In the genomic region with DNA sequence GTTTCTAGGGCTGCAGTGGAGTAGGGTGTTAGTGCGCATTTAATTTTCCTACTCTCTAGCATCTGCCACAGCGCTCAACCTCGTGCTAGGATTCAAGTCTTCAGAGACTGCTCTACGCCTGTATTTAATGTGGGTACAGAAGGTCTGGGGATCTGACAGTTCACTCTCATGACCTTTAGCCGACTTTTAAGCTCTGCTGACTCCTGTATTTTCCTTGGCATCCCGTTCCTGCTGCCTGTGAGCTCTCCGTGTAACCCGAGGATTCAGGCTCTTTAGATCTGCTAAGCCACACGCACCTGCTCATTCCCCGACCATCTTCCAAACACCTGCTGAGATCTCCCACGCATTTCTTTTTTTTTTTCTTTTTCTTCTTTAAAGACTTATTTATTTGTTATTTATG, we compare ENCODE assay signal across 31 mouse cellular contexts. TPM values are rescaled to one million over a fixed set of nuclear protein-coding genes. Genes with fewer than 3 reads are reported as not detected.
DNase-seq lines count a peak whose midpoint lies in the region; ATAC-seq lines count a peak whose summit lies in the region.
"Had no signal": no experiment of that assay in that cellular context is flagged by ENCODE, and none has a peak within 500 bp of the region (broad histone marks: within the 10 kb centered on the region; RNA-seq: fewer than 3 reads in every experiment).

No protein-coding gene starts in this region.

- H3K27me3 ChIP-seq in kidney, embryonic 16.5 days (ENCODE audit: insufficient read depth, low read length): no peaks in the 10 kb centered on the region
- H3K27me3 ChIP-seq: embryonic facial prominence, embryonic 12.5 days; forebrain, embryonic 12.5 days; hindbrain, embryonic 12.5 days; midbrain, embryonic 15.5 days; neural tube, embryonic 15.5 days had no signal

- peak; percentile 49 for DNase-seq in gastrocnemius, adult 18-20 months (ENCODE audit: low spot score)
- no peak for DNase-seq in gastrocnemius, postnatal 4 days (ENCODE audit: low spot score in 2 of 2)
- DNase-seq in kidney, adult 8-10 months: peak; percentile 54 to 69
- DNase-seq in kidney, postnatal 14 days: peak; percentile 63
- no peak for DNase-seq in left cerebral cortex, postnatal 36 days (ENCODE audit: low spot score in 2 of 2)
- DNase-seq in cerebellum, postnatal 36 days: no peak
- no peak for DNase-seq in heart, adult 18-20 months
- DNase-seq: adrenal gland, postnatal 10 days; cerebellum, adult 11 months; cerebellum, postnatal 10 days; liver; liver, postnatal 0 days; right cerebral cortex, adult 18-20 months; right cerebral cortex, postnatal 4 days; thymus, adult 2 months had no signal

- H3K4me3 ChIP-seq in kidney, embryonic 16.5 days (ENCODE audit: low read length): no peak overlapping the region
- H3K4me3 ChIP-seq: embryonic facial prominence, embryonic 12.5 days; erythroblast, embryonic 14.5 days; forebrain, embryonic 12.5 days; hindbrain, embryonic 12.5 days; left cerebral cortex, adult 2 months; limb, embryonic 10.5 days; midbrain, embryonic 15.5 days; neural tube, embryonic 15.5 days had no signal

- ATAC-seq in kidney, embryonic 16.5 days (ENCODE audit: low FRiP score, low TSS enrichment): no peak
- ATAC-seq: inflammation-experienced regulatory T-cells, adult 6 months; liver, postnatal 0 days; lung, postnatal 0 days; midbrain, embryonic 15.5 days had no signal

- H3K4me1 ChIP-seq in kidney, embryonic 16.5 days (ENCODE audit: insufficient read depth, low read length): peaks cover 6% of the 10 kb centered on the region; the same call in 1 of the 2 replicates
- H3K4me1 ChIP-seq: forebrain, embryonic 12.5 days; hindbrain, embryonic 12.5 days; midbrain, embryonic 15.5 days; neural tube, embryonic 15.5 days had no signal

- no peak overlapping the region for H3K27ac ChIP-seq in kidney, embryonic 16.5 days (ENCODE audit: low read length)
- H3K27ac ChIP-seq: embryonic facial prominence, embryonic 12.5 days; forebrain, embryonic 12.5 days; hindbrain, embryonic 12.5 days; left cerebral cortex, adult 2 months; limb, embryonic 10.5 days; macrophage; midbrain, embryonic 15.5 days; neural tube, embryonic 15.5 days had no signal

- no peaks in the 10 kb centered on the region for H3K36me3 ChIP-seq in kidney, embryonic 16.5 days (ENCODE audit: insufficient read depth, low read length)
- H3K36me3 ChIP-seq: embryonic facial prominence, embryonic 12.5 days; forebrain, embryonic 12.5 days; hindbrain, embryonic 12.5 days; limb, embryonic 10.5 days; midbrain, embryonic 15.5 days; neural tube, embryonic 15.5 days had no signal

- intact Hi-C loops in left cerebral cortex, postnatal 36 days (cut with DNase I): no loop called here

- no peak overlapping the region for H3K4me2 ChIP-seq in kidney, embryonic 16.5 days (replicated peaks; ENCODE audit: low read depth, low read length)
- H3K4me2 ChIP-seq: embryonic facial prominence, embryonic 12.5 days; forebrain, embryonic 12.5 days; hindbrain, embryonic 12.5 days; midbrain, embryonic 15.5 days; neural tube, embryonic 15.5 days had no signal

- 33% methylated on average over 11 of the region's 11 CpGs for WGBS in kidney, embryonic 16.5 days

- H3K9me3 ChIP-seq in kidney, embryonic 16.5 days (ENCODE audit: low read length): peaks cover 3% of the 10 kb centered on the region; the same call in 1 of the 2 replicates
- H3K9me3 ChIP-seq: embryonic facial prominence, embryonic 12.5 days; forebrain, embryonic 12.5 days; hindbrain, embryonic 12.5 days; limb, embryonic 10.5 days; midbrain, embryonic 15.5 days; neural tube, embryonic 15.5 days had no signal

- H3K9ac ChIP-seq in kidney, embryonic 16.5 days (replicated peaks; ENCODE audit: low read length): no peak overlapping the region
- H3K9ac ChIP-seq: embryonic facial prominence, embryonic 12.5 days; forebrain, embryonic 12.5 days; hindbrain, embryonic 12.5 days; liver, postnatal 0 days; midbrain, embryonic 15.5 days; neural tube, embryonic 15.5 days had no signal

RNA-seq across cellular contexts. Expression of gene Chit1, which starts 22.3 kb away (rescaled TPM):
- not detected for total RNA-seq in gastrocnemius, adult 18-20 months (2021)
- under 1 TPM; 0.16 to 0.27 TPM for total RNA-seq in gastrocnemius, postnatal 4 days (2021)
- 0.17 and 0.21 TPM in 2 replicates for polyA plus RNA-seq in kidney, embryonic 16.5 days (2015; fragmentation: Nextera tagmentation; extraction: Ambion mirVana)
- under 1 TPM; 0.23 to 0.30 TPM for total RNA-seq in left cerebral cortex, postnatal 36 days (2021)
- total RNA-seq in heart, adult 18-20 months (2021): not detected
- total RNA-seq: gastrocnemius, adult 8-10 months; heart, adult 8-10 months; heart, postnatal 25 days; left cerebral cortex, adult 2 months had no signal
- polyA plus RNA-seq: embryonic facial prominence, embryonic 12.5 days; erythroblast, embryonic 14.5 days; forebrain, embryonic 12.5 days; hindbrain, embryonic 12.5 days; inflammation-experienced regulatory T-cells, adult 6 months; limb, embryonic 10.5 days; macrophage had no signal

RNA-seq across cellular contexts. Expression of gene Chil1, which starts 48.7 kb away (rescaled TPM):
- total RNA-seq in gastrocnemius, adult 18-20 months (2021): 1 to 10 TPM; 1.1 to 2.0 TPM
- 10 to 100 TPM in 1 of 2 experiments, 1 to 10 TPM in 1; 9.7 to 12.8 TPM for total RNA-seq in gastrocnemius, postnatal 4 days (2021)
- 0.85 and 1.4 TPM in 2 replicates for polyA plus RNA-seq in kidney, embryonic 16.5 days (2015; fragmentation: Nextera tagmentation; extraction: Ambion mirVana)
- total RNA-seq in left cerebral cortex, postnatal 36 days (2021): 10 to 100 TPM; 12.0 to 12.4 TPM
- total RNA-seq in heart, adult 18-20 months (2021): 1 to 10 TPM in 1 of 2 experiments, under 1 TPM in 1; 0.42 to 1.0 TPM
- polyA plus RNA-seq: erythroblast, embryonic 14.5 days had no signal

RNA-seq across cellular contexts. Expression of gene Btg2, which starts 54.4 kb away (rescaled TPM):
- total RNA-seq in gastrocnemius, adult 18-20 months (2021): 10 to 100 TPM; 41.2 to 63.7 TPM
- total RNA-seq in gastrocnemius, postnatal 4 days (2021): 10 to 100 TPM; 22.4 to 26.7 TPM
- polyA plus RNA-seq in kidney, embryonic 16.5 days (2015; fragmentation: Nextera tagmentation; extraction: Ambion mirVana): 36.2 and 38.2 TPM in 2 replicates
- 10 to 100 TPM; 12.4 to 44.2 TPM for total RNA-seq in left cerebral cortex, postnatal 36 days (2021)
- 10 to 100 TPM; 31.1 to 32.0 TPM for total RNA-seq in heart, adult 18-20 months (2021)

RNA-seq across cellular contexts. Expression of gene Mybph, which starts 59.9 kb away (rescaled TPM):
- total RNA-seq in gastrocnemius, adult 18-20 months (2021): 100 to 1,000 TPM; 192 to 275 TPM
- total RNA-seq in gastrocnemius, postnatal 4 days (2021): 10 to 100 TPM; 64.5 to 81.3 TPM
- 1.6 and 1.7 TPM in 2 replicates for polyA plus RNA-seq in kidney, embryonic 16.5 days (2015; fragmentation: Nextera tagmentation; extraction: Ambion mirVana)
- total RNA-seq in left cerebral cortex, postnatal 36 days (2021): under 1 TPM in 1 of 2 experiments, not detected in 1; 0.27 TPM
- not detected for total RNA-seq in heart, adult 18-20 months (2021)
- total RNA-seq: heart, postnatal 25 days; layer of hippocampus, postnatal 10 days had no signal
- polyA plus RNA-seq: erythroblast, embryonic 14.5 days; inflammation-experienced regulatory T-cells, adult 6 months; liver, postnatal 0 days; macrophage had no signal

Comparison
In these comparisons a context has a peak if more than half of its experiments do, and no peak if none do; other contexts are left out.
1. DNase-seq: peak in gastrocnemius, adult 18-20 months (single experiment), kidney, adult 8-10 months (2 of 2) and kidney, postnatal 14 days (single experiment); none in gastrocnemius, postnatal 4 days (0 of 2), left cerebral cortex, postnatal 36 days (0 of 2), cerebellum, postnatal 36 days (0 of 2) and heart, adult 18-20 months (0 of 2).